Mouse (Mus musculus): ENCODE data around the gene Ccdc9b.
A peak's percentile ranks its signal among the peaks of the same experiment; 100 is the strongest.

Ccdc9b gene

DNA sequence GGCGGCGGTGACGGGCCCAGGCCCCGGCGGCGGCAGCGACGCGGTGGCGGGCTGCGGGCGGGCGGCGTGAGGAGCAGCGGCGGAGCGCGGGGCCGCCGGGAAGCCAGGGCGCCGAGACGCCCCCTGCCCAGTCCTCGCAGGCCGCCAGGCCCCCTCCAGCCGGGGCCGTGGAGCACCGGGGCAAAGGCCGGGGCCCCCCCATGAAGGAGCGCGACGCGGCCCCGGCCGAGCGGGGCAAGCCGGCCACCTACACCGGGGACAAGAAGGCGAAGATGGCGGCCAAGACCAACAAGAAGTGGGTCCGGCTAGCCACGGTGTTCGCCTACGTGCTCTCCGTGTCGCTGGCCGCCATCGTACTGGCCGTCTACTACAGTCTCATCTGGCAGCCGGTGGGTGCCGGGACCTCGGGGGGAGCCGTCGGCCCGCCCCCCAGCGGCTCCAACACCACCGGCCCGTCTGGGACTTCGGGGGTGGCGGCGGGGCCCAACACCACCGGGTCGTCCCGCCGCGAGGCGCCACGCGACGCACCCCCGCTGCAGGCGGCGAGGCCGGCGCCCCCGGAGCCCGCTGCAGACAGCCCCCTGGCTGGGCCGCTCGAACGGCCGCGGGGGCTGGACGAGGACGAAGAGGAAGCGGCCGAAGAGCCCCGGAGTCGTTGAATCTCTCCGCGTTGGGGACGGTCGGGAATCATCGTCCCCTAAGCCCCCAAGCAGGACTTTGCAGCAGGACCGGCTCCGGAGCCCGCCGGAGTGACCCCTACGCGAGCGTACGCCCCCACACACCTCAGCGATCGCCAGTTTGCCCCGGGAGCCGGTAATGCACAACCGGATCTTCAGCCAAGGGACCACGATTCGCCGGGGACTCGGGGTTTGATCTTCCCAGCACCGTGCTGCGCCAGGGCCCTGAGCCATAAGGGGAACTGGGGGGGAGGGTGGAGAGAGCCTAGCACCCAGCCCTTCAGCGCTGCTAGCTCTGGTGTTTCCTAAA lies 16.3 kb downstream of the Ccdc9b start:
- peak; percentile 49 for DNase-seq

DNA sequence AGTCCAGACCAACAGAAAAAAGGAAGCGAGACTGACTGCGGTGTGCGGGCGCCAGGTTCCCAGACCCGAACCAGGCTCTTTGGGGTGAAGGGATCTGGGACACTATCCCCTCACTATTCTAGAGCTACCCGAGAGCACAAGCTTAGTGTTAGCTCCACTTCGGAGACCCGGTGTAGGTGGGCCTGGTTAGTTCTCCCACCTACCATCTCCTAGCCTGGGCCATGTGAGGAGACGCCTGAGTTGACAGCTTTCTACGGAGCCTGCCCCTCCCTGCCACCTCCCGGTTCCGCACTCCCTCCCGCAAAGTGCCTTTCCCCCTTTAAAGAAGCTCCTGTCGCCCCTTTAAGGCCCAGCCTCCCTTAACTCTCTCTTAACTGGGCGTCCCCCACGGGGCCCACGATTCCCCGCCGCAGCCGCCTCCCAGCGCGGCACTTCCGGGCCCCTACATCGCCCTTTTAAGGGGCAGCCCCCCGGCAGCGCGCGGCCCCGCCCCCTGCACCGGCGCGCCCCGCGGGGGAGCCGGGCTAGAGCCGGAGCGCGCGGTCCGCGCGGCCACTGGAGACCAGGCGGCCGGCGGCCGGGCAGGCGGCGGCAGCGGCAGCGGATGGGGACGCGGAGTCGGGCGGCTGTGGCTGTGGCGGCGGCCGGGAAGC lies 17.1 kb downstream of the Ccdc9b start, which contains the start of gene Inafm2:
Gene Inafm2 (plus strand): TSS at position 527 of the 653 bp plus-strand sequence.
- peak; percentile 94 for DNase-seq

DNA sequence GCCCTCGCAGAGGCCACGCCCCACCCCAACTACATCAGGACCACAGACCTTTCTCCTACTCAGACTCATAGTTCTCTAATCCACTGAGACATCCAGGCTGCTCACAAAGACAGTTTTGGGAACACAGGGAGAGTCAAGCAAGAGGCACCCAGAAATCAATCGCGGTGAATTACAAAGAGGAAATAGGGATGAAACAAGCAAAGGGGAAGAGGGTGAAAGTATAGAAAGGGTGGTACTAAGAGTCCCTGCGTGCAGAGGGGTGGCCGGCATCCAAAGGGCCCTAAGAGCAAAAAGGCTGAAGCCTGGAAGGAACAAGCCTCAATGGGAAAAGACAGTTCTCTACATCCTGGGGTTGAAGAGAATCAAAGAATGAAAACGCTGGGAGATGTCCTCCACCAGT lies 17.8 kb downstream of the Ccdc9b start:
- DNase-seq: no peak

DNA sequence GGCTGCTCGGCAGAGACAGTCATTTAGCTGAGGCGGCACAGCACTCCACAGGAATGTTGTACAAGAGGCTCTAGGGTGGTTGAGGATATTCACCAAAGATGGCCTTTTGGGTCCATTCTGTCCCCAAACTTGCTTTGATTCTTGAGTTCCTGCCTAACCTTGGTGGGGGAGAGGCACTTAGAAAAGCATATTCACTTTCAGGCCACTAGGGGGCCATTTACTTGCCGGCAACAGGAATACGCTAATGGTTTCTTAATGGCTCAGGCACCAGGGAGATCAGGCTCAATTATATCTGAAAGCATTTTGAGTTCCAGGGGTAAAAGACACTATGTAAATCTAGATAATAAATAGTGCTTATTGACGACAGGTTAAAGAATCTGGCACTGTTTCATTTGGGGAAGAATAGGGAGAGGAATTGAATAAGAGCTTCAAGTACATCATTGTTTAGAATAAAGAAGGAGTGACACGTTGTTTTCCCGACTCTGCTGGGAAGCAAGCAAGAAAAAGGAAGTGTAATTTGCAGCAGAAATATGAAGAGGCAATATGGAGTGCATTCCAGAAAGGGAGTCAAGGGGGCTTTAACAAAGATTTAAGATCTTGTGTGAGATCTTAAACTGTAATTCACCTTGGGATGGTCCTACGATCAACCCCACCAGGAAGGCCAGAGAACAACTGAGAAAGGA lies 19.1 kb downstream of the Ccdc9b start:
- peak; percentile 68 for DNase-seq

DNA sequence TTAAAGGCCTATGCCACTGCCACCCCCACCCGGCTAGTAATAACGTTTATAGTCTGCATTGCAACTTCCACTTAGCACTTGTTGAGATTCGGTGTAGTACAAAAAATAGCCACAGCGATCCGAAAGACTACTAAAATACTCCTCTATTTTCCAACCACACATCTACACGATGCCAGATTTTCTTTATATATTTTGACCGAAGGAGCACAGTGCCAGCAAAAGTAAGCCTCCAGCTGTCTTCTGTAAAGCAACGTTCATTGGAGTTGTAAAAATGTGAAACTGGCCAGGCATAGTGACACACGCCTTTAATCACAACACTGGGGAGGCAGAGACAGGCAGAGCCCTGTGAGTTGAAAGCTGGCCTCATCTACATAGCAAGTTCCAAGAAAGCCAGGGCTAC lies 21.3 kb downstream of the Ccdc9b start:
- DNase-seq: no peak

DNA sequence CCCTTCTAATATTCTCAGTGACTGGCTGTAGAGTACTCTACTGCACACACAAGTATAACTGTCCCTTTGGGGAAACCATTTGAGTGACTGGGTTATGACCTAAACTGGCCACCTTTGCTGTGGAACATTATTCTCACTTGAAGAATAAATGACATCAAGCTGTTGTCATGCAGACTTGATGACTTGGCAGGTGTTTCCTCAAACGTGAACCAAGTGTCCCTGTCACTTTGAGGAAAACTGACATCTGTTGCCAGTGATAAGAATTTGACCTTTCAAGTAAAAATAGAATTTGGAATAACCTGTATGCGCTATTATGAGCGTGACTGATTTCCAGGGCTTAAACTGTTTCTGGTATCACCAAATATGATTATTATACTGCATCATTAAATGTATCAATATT lies 22.1 kb downstream of the Ccdc9b start:
- DNase-seq: no peak

DNA sequence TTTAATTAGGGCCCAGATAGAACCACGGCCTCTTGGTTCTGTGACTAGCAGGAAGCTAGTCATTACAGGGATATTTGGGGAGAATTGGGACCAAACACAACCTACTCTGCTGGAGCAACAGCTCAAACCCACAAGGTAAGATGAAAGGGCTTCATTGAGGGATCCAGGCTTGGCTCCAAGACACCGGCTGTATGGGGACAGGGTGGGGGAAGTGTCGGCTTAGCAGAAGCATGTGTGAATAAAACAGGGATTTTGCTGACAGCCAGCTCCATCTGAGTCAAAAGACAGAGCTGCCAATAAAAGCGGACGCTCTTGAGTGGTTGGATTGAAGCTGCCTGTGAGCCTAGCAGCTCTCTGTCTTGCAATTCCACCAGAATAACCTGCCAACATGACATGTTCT lies 29.1 kb downstream of the Ccdc9b start:
- DNase-seq: no peak

DNA sequence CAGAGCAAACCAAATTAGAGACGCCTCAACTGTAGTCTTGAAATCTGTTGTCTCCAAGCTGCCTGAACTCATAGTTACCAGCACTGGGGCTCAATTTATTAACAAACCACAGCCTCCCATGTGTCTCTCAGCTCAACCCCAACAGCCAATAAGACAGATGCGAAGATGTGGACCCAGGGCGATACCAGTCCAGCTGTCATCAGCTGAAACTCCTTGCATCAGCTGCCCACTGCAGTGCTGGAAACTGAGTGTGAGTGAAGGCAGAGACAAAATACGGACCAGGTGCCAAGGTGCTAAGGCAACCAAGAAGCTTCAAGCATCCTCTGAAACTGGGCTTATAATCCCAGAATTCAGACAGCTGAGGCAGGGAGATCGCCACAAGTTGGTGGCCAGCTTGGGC lies 30.5 kb downstream of the Ccdc9b start:
- no peak for DNase-seq

DNA sequence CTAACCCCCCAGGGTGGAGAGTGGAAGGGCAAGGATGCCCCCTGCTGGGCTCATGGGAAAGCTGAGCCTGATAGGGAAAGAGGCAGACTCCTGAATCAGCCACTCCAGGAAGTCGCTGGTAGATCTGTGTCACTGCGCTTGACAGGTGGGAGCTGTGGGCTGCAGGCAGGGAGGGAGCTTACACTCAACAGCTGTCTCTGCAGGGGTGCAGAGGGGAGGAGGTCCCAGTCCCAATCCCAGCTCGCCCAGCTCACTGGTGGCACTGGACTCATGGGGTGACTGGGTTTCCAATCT lies 31.9 kb downstream of the Ccdc9b start:
- DNase-seq: peak; percentile 90

DNA sequence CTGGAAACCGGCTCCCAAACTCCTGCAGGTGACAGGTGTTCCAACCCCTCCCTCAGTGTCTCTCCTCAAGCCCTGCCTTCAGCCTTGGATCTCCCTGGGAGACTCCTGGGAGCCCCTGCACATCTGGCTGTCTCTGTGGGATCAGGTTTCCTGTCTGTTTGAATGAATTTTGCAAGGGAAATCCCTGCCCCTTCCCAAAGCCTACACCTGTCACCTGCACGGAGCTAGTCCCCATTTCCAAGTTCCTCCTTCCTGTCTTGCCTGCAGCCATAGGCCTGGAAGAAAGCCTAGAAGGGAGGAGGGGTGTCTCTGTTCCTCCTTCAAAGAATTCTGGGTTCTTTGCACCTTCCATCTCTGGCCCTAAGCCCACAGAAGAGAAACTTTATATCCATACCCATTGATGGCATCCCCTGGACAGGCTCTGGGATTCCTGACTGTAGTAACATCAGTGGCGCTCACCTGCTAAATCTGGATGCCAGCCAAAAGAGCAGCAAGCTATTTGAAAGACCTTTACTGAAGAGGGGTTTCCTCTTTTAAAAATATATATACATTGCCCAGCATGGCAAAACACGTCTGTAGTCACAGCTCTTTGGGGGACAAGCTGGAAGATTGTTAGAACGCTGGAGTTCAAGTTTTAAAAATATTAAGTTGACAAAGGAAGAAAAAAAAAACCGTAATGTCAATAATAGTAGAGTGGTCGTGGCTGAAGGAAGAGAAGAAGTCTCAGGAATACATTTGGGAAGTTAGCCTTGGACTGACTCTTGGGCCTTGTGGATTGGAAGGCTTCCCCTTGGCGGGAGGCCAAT lies 32.4 kb downstream of the Ccdc9b start:
- DNase-seq: no peak

DNA sequence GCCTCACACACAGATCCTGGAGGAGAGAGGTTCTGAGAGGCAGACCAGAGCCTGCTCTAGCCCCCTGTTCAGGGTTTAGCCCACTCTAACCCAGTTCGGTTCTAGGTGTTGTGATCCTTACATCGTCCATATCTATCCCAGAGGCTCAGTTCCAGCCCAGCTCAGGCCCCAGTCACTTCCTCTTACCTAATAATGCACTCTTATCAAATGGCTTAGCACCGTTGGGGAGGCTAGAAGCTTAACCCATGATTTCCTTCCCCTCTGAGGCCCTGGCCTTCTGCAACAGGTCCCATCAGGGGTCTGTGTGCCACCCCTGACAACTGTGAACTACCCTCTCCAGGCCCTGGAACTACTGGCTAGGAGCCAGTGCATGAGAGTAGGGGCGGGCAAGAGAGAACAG lies 33.3 kb downstream of the Ccdc9b start:
- DNase-seq: no peak

DNA sequence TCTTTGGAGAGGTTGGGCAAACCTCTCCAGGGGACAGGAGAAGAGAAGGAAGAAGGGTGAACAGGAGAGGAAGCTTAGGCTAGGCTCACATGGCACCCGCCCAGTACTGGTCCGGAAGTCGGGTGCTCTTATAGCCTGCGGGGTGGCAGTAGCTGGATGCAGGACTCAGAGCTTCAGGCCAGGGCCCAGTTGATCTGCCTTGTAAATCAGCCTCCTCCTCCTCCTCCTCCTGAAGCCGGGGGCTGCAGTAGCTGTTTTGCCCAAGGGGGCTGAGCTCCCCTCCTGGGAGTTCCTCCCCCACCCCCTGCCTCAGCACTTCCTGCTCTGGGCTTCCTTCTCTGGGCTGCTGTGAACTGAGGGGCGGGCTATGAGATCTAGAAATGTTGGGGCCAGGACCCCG lies 34.1 kb downstream of the Ccdc9b start, which contains the start of gene Plcb2:
Gene Plcb2 (minus strand): TSS at position 102 of the 400 bp plus-strand sequence.
- DNase-seq: peak; percentile 62

DNA sequence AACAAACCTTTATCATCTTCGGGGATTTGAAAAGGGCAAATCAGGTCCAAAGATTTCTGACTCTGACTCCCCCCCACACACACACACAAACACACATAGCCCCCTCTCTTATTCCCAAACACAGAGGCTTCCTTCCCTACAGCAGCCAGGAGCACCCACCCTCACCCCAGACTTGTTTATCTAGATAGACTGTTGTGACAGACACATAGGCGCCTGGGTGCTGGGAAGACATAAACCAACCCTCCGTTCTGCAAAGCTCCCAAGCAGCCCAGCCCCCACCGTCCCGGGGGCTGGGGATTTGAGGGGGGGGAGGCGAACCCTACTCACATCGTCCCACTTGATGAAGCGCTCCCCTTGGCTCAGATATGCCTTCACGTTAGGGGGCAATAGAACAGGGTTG lies 34.5 kb downstream of the Ccdc9b start:
- DNase-seq: peak; percentile 65

DNA sequence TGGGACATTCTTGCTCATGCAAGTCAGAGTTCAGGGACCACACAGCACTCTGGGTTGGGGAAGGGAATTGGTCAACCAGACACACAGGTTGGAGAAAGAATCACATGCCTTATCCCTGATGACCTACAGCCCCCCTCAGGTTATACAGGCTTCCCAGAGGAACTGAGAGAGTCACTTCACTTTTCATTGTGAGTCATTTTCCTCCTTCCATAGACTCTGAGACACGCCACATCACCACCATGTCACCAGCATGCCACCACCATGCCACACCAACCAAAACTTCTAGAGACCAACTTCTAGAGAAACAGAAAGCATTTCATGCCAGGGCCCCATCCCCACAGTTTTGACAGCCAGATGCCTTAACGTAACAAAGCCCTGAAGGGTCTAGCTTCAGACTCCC lies 35.6 kb downstream of the Ccdc9b start:
- DNase-seq: no peak

DNA sequence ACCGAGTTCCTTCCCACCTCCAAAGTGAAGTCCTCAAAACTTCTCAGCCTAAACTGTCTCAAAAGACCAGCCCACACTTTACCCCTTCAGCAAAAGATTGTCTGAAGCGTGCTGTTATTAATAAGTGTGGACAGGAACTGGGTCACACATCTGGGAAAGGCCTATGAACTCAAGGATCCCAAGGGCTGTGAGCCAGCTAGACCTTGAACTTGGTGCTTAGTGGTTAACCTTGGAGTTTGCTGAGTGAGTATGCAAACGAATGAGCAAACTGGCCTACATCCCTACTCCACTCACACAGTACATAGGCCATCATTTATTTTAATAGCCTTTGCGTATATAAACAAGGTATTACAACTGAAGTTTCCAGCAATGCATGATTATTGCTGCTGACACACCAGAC lies 37.0 kb downstream of the Ccdc9b start:
- no peak for DNase-seq

DNA sequence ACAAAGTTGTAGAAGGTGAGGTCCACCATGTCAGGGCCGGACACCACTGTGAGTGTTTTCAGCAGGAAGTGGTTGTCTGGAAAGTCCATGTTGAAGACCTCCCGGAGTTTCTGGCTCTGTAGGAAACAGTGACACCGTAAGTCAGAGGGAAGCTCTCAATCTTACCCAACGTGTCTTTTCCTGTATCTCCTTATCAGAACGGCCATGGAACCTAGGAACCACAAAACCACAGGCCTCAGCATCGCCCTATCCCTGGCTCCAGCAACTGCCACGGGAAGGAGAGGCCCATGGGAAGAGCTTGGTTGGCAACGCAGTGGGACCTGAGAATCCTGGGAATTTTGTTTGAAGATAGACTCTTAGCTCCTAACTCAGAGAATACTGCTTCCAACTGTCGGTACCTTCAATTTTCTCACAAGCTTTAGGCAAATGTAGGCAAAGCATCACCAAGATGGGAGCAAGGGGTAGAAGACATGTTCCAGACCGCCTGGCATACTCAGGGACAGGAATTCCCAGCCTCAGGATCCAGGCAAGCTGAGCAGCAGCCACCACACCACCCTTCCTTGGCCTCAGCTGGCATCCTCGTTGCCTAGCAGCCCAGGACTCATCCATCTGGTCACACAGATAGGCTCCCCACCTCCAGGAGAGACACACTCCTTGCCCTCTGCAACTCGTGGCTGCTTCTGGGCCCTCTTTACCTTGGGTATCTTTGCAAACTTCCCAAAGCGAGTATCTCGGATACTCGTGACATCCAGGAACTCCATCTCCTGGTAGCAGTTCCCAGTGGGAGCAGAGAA lies 38.6 kb downstream of the Ccdc9b start:
- no peak for DNase-seq

DNA sequence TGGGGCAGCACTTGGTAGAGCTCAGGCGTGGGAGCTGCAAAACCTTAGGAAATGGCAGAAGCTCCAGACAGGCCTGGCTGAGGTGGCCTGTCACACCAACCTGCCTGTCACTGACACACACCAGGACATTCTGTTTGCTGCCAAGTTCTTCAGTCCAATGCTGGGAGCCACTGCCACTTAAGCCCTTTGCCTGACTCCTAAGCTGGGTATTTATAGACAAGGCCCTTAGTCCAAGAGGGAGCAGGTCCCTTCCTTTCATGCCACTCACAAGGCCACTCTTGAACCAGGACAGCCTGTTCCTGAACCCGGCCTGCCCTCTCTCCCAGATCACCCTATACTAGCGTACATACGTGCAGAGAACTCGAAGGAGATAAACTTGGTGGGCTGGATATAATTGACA lies 45.8 kb downstream of the Ccdc9b start:
- no peak for DNase-seq

DNA sequence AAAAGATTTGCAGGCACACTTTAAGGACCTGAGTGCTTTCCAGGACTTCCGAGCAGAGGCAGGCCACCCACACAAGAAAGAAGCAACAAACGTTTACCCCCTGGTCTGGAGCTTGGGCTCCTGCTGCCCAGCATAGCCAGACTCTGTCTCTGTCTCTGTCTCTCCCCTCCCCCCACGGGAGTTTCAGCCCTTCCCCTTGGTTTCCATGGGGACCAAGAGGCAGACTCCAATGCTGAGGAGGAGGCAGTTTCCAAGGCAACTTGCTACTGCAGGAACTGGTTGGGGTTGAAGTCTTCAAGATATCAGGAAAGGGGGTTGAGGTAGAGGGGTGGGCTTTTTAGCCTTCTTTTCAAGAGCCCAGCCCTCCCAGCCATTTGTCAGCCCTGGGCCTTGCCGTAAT lies 48.2 kb downstream of the Ccdc9b start:
- DNase-seq: no peak

DNA sequence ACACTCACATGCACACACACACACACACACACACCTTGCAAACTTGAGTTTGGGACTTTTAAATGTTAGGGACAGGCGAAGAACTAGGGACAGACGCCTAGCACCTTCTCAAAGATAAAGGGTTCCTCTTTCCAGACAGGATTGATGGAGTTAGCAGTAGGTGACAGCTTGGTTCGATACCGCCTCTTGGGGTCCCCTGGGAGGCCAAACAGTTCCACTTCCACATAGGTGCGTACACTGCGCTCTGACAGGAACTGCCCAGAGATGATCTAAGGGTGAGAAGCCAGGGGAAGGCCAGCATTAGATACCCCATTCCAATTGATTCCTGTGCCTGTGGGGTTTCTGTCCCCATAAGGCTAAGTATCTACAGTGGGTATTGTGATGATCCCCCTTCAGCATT lies 48.8 kb downstream of the Ccdc9b start:
- no peak for DNase-seq

DNA sequence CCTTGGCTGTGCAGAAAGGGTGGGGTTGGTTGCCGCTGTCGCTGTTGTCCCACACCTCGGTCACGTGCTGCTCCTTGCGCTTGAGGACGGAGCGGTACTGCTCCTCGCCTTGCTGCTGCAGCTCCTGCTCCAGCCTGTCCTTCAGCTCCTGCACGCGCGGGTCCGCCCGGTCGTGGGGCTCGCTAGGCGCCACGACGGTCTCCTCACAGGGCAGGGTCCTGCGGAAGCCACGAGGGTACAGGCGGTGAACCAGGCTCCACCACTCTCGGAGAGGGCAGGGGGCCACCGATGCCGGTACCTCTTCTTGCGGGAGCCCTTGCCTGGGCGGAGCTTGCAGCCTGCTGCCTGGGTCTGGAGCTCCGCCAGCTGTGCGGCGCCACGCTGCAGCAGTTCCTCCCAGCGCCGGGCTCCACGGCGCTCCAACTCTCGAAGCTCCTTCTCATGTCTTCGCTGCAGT lies 51.4 kb downstream of the Ccdc9b start:
- peak; percentile 68 for DNase-seq

DNA sequence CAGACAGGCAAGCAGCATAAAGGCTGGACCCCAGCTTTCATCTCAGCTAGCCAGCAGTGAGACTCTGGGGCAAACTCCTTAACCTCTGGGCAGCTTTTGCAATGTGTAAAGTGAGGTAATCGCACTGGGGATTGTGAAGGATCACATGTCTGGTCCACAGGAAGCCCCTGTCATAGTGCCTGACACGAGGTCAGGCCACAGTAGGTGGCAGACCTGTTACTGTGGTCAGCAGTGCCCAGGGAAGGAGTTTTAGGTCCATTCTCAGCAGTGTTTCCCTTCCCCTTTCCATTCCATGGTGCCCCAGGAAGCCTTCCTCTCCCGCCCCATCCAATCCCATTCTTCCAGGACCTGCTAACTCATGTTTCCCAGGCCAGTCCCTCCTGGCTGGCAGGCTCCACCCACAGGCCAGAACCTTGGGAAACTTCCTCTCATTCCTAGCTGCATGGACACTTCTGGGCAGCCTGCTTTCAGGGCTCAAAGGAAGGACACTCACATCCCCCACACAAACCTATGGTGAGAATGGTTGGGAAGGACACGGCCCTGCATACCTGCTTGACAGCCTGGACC lies 52.7 kb downstream of the Ccdc9b start:
- DNase-seq: no peak

DNA sequence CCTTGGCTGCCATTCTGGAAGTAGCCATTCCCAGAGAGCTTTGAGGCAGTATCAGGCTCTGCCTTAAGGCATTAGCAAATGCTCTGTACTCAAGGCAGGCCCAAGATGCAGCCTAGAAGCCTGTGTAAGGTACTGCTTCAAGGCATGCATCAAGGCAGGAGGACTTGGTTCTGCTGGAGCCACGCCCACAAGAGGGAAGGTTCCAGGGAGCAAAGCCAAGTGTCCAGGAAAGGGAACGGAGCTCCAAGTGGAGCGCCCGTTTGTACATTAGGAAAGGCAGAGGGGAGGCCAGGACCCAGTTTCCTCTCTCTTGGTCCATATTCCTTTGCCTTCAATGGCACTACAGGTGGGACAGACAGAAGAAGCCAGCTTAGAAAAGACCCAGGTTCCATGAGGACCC lies 54.0 kb downstream of the Ccdc9b start:
- peak; percentile 36 for DNase-seq

Data from lung, postnatal 10 days (tissue).